Mouse (Mus musculus): ENCODE measurements around the gene Ifitm2.
"Not testable (repeated sequence)": the region's sequence is repeated elsewhere in the genome, so short reads cannot be mapped to it uniquely, and the experiment has no call there.

Gene Ifitm2

DNA sequence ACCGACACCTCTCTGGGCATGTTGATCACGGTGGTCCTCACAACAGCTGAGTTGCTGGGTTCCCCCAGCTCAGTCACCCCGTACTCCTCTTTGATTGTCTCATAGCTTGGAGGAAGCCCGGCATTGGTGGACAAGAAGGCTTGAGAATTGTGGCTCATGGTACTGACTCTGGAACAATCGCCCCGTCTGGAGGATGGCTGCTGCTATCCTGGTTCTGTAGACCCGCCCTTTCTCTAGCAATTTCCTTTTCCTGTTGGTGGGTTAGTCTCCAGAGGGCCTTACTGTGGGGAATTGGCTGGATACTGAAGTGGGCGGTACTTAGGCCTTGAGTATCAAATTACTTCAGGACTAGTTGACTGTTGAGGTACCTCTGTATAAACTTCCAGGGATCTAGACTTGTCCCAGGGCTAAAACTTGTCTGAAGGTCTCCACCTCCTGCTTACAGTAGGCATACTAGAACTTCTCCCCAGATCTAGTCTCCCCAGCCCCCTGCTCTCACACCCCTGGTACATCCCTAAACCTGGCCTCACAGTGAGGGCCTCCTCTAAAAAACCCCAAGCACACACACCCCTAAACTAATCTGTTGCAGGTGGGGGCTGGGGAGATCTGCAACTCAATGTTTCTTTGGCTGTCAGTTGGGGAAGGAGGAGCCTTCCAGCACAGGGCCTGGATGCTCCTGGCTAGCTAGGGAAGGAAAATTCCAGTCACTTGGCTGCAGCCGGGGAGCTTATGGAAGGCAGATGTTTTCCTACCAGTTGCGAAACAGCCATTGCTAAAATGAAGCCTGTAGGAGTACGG, at the start of gene Ifitm2, which contains the start of gene Gm45717:
Ifitm2 (minus strand) TSS at position 230 of the 798 bp plus-strand sequence.
Gm45717 (minus strand) TSS at position 180 of the 798 bp plus-strand sequence.
- DNase-seq, result no peak

DNA sequence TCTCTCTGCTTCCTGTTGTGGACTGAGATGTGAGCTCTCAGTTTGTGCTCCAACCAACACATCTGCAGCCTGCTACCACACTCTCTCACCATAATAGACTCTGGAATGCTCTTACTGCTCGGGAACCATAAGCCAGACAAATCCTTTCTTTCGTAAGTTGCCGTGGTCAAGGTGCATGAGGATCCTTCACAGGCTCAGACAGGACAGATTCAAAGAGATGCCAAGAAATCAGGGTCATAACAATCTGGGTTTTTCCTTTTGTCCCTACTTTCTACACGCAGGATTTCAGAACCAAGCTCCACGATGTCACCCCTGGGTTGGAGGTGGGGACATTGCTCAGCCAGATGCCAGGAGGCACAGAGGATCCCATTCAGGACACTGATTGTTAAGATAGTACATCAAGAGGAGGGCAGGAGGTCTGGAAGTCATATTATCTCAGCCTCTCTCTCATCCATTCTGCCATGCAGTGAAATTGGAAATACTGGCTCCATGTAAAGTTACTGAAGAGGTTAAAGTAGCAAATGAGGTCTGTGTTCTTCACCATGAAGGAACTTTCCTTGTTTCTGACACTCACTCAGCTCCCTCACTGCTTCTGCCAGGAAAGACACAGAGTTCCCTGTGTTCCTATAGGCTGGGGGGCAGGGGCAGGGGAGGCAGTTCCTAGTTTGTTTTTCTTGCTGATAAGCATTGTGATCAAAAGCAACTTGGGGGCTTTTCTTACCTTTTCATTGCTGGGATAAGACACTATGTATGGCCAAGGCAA, 47.6 kb upstream of the Ifitm2 start:
- no peak for DNase-seq

GRCm38 (mm10) chr7:141000881-141001708, 45.3 kb upstream of the Ifitm2 start:
- no peak for DNase-seq

DNA sequence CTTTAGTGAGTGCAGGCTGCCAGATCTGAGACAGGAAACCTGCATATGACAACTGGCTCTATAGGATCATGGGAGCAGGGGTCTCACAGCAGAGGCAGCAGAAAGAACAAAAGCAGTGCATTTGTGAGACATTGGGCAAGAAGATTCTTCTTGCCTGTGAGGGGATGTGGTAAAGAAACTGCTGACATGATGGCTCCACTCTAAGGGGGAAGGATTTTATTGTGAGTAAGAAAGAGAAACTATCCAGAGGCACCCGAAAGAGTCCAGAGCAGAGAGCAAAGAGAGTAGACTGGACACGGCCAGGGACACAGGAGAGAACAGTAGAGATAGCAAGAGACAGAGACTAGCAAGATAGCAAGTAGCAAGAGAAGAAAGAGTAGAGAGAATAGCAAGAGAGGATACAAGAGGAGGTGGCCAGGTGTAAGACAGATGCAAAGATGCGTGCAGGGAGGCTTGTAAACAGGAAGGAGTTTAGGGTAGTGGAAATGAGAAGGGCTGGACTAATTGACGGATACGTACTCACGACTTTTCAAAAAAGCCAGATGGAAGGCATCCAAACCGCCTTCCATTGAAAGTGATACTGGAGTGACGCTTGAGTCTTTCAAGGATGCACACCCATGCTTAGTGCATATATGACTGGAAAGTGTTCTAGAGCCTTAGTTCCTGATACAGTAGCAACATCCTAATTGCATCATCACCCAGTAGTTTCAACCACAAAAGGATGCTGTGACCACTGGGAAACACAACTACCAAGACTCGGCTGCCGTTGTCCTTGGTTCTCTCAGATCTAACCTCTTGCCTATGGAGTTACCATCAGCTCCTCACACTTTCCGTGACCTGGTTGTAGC, 43.3 kb upstream of the Ifitm2 start:
- DNase-seq, result no peak

- DNase-seq, result no peak
Measured at GRCm38 (mm10) chr7:140997817-140998216, 42.0 kb upstream of the Ifitm2 start.

DNA sequence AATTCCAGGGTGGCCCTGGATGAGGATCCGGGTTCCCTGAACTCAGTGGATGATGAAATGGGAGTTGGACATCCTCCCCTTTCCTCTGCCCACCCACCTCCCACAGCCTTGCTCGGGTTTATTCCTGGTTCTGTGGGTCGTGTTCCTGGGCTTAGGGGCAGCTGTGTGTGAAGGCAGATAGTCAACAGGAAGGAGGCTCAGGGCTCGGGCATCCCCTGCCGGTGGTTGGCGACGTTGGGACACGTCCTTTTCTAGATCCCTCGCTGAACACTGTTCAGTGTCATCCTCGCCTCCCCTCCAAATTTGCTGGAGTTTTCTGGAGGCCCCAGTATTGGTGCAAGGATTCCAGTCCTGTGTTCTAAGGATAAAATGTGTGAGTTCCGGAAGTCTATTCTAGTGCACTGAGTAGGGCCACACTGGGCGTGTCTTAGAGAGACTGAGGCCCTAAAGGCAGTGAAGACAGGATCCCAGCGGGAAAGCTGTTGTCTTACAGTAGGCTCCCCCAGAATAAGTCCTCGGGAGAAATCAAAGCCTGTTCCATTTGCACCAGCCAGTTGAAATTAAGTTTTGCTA, 35.4 kb upstream of the Ifitm2 start:
- DNase-seq, result no peak

GRCm38 (mm10) chr7:140990622-140991021, 34.8 kb upstream of the Ifitm2 start:
- DNase-seq, result no peak

DNA sequence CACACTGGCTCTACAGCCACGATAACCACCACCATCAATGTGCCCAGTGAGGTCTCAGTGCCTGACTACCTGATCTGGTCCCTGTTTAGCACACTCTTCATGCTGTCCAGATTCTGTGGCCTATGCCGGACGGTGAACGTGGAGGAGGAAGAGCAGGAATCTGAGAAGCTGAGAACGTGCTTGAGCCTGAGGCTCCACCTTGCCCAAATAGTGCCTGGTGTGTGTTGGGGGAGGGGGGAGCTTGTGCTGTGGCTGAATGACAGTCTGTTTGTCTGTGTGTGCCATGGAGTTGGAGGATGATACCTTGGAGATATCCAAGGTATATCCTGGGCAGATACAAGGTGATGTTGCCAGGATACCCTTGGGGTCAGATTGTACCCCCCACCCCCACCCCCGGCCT, 34.4 kb upstream of the Ifitm2 start:
- no peak for DNase-seq

- no peak for DNase-seq
Measured at GRCm38 (mm10) chr7:140989022-140989421, 33.2 kb upstream of the Ifitm2 start.

GRCm38 (mm10) chr7:140987182-140988138, 31.7 kb upstream of the Ifitm2 start:
- no peak for DNase-seq

- DNase-seq, result no peak
Measured at GRCm38 (mm10) chr7:140982971-140983370, 27.2 kb upstream of the Ifitm2 start.

DNA sequence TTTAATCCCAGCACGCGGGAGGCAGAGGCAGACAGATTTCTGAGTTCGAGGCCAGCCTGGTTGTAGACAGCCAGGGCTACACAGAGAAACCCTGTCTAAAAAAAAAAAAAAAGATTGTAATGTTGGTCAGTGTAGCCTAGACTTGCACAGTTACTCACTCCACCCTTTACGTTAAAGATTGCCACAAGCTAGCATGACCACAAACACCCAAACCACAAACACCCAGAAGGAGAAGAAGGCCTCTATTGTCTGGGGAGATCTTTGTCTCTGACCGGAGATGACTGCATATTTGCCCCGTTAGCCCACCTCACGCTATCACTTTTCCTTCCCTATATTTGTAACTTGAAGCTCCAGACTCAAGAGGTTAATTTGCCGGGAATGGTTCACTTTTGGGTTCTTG, 25.9 kb upstream of the Ifitm2 start:
- DNase-seq, result no peak

DNA sequence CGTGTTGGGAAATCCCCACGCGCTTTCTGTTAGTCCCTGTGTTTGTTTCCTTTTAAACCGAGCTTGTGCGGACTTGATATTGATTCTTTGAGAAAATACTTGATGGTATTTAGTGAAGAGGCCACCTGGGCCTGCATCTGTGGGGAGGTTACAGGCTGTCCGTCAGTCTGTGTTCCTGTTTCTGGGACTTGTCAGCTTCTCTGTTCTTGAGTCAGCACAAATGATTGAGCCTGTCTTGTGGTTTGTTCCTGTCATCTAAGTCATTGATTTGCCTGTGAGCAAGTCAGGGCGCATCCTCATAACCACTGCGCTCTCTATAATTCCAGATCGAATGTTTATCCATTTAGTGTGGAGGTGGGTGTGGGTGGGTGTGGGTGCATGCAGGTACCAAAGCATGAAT, 20.9 kb upstream of the Ifitm2 start:
- DNase-seq, result not testable (repeated sequence)

- no peak for DNase-seq
Measured at GRCm38 (mm10) chr7:140975465-140975864, 19.7 kb upstream of the Ifitm2 start.

- DNase-seq, result no peak
Measured at GRCm38 (mm10) chr7:140974940-140975339, 19.2 kb upstream of the Ifitm2 start.

GRCm38 (mm10) chr7:140973396-140974165, 17.8 kb upstream of the Ifitm2 start:
- no peak for DNase-seq

DNA sequence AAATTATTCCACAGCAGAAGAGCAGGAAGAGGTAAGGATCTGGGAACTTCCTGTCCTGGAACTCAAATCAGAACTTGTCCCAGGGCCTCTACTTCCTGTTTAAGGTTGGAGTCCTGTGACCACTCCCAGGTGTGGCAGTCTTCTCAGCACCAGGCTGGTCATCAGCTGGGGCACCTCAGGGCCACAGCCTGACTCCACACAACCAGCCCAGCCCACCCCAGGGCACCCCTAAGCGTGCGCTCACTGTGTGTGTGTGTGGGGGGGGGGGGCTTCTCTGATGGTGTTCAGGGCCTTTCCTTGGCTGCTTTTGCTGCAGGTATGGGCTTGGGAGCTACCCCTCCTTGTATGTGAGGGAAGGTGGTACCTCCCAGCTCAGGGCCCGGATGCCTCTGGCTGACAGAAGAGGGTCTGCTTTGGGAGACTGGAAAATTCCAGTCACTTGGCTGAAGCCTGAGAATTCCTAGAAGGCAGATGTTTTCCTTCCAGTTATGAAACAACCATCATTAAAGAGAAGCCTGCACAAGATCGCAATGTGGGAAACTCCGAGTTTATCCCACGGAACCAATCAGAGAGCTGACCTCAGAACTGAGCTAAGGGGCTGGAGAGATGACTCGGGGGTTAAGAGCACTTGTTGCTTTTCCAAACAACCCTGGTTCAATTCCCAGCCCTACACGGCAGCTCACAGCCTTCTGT, 15.8 kb upstream of the Ifitm2 start:
- DNase-seq, result no peak

DNA sequence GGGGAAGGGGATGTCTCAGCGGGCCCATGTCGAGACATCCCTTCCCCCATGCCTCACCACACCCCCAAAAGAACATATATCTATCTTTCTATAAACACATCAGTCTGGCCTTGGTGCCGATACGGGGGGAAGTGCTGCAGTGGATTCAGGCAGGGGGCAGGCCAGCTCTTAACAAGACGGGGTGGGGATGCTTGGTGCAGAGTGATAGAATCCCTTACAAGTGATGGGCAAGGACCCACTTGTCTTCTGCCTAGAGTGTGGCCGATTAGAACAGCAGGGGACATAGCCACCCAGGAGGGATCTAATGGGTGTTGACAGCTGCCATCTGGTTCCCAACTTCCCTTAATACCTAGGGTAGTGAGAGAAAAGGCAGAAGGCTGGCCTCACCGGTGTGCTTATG, 15.1 kb upstream of the Ifitm2 start:
- no peak for DNase-seq

DNA sequence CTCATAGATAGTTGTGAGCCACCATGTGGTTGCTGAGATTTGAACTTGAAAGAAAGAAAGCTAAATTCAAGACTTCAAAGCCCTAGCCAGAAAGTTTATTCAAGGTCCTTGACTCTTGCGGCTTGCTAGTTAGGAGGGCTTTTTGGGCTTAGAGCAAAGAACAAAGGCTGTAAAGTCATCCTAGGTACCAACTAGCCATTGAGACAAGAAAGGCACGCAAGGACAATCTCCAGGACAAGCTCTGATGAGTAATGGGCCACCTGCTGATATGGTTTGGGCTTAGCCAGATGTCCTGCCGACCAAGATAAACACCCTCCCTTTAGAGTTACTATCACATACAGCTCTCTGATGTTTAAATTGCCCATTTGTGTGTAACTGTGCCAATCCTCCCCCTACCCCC, 12.9 kb upstream of the Ifitm2 start:
- DNase-seq, result not testable (repeated sequence)

All from thymus, postnatal 25 days (tissue).